Mouse (Mus musculus) R1 (cell line): ENCODE data around the gene Nags.

ENCODE experiments used
- DNase-seq: peaks from one replicate; pipeline ENCODE4 v3.0.0-alpha.2; 2018; ENCODE audit warnings: low read depth, low spot score

Gene Nags

DNA sequence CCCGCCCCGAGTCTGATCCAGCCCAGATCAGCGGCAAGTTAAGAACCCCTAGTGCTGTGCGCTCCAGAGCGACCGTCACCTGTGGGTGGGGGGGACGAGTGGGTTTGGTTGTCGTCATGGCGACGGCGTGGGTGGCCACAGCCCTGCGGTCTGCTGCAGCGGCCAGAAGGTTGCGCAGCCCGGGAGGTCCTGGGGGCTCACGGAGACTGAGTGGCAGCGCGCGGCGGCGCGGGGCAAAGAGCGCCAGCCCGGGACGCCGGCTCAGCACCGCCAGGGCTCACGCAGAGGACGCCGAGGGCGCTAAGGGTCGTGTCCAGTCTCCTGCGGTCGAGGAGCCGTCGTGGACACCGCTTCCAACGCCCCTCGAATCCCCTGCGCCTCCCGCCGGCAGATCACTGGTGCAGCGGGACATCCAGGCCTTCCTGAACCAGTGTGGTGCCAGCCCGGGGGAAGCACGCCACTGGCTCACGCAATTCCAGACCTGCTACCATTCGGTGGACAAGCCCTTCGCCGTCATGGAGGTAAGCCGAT lies at the start of gene Nags:
Gene Nags (plus strand): TSS at position 43 of the 531 bp plus-strand sequence.
- no peak for DNase-seq

DNA sequence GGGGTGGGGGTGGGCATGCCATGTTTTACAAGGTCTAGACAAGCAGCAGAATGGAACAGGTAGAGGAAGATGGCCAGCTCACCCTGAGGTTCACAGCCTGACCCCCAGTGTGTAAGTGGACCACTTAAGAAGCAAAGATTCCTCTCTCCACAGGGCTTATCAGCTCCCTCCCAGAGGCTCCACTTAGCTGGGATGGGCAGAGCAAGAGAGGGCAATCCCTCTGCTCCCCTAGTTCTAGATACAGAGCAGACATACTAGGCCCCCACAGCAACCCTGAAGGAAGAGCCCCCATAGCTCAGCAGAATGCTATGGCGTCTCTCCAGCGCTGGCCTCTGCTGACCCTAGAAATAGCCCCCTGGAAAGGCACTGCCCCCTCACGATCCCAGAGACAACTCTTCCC lies 49.6 kb upstream of the Nags start:
- DNase-seq: no peak

DNA sequence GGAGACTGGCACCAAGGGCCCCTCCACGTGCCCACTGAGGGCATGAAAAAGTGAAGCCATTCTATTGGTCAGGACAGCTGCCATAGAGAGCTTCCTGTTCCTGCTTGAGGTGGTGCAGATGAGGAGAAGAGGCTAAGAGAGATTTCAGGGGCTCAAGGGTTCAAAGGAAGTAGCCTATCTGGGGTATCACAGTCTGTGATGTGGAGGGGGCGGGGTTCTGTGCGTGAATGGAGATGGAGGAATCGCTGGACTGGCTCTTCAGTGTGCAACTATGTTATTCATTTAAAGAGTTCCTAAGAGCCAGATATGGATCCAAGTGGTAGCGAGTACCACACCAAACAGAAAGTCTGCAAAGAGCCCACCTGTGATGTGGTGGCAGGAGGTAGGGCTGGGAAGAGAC lies 48.9 kb upstream of the Nags start:
- no peak for DNase-seq

DNA sequence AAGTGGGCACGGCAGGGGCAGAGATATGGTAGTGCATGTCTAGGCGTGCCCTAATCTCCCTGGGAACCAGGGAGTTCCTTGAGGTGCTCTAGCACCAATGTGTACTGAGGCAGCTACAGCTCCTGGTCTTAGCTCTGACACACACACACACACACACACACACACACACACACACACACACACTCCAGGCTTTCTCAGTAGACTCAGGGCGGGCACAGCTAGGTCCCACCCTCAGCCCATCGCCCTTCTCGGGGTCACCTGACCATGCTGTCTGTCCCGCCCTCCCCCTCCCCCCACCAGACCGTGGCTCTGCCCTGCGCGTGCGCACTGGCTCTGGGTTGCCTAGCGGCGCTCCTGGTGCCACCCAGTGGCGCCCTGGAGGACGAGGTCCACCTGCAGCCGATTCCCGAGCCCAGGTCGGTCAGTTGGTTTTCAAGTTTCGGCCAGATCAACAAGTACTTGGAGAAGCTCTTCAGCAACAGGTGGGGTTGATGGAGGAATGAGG lies 48.4 kb upstream of the Nags start:
- DNase-seq: peak; percentile 90

DNA sequence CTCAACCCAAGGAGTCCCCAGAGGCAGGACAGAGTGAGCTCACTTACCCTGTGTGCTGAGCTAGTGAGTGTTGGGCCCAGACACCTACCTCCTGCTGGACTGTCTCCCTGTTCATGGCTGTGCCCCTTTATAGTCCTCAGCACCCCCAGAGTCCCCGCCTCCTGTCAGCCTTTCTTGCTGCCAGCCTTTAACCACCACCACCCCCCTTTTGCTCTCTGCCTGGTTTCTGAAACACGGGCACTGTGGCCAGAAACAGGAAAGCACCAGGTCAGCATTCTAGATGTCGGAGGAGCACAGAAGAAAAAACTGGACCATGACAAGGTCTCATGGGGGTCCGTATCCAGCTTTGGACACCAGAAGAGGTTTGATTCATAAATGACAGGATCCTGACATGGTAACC lies 44.1 kb upstream of the Nags start, which contains the start of gene Ppy:
Gene Ppy (minus strand): TSS at position 101 of the 400 bp plus-strand sequence.
- no peak for DNase-seq

DNA sequence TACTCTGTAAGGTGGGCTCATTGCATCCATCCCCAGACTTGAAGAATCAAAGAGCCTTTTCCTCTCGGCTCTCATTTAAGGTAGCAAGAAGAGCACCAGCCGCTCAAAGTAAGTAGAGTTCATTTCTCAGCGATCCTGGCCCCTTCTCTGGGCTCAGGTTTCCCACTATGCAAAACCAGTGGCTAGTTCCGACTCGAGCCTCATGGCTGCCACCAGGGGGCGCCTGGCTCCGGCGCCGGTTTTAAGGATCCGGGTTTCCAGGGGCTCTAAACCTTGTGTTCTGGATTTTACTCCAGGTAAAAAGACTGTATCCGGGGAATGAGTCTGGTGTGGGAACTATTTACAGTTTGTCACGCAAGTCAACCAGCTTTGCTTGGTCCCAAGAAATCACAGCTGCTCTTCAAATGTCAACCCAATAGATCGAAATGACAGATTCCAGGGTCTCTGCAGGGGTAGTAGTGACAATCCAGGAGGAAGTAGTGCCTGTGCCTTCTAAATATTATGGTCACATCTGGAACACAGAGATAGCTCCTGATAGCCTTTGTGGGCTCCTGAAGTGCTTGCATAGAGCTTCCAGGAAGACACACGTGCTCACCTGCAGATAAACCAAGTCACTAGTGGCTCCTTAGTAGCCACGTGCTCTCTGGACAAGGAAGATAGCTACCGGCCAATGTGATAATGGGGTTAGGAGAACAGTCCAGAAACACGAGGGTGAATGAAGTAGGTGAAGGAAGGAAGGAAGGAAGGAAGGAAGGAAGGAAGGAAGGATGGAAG lies 42.6 kb upstream of the Nags start:
- peak; percentile 75 for DNase-seq

DNA sequence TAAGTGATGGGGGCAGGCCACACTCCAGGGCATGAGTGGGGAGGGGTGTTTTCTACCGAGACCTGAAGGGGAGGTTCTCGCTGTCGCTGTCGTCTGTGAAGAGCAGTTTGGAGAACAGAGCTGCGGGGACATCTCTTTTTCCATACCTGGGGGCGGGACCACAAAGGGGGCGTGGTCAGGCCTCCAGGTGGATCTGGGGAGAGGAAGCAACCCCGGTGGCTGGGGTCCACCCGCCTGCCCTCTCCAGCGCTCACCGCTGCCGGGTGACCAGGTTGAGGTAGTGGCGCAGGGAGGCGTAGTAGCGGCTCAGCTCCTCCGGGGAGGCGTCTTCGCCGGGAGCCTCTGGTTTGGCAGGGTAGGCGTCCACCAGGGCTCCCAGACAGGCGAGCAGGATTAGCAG lies 38.4 kb upstream of the Nags start:
- DNase-seq: peak; percentile 55

DNA sequence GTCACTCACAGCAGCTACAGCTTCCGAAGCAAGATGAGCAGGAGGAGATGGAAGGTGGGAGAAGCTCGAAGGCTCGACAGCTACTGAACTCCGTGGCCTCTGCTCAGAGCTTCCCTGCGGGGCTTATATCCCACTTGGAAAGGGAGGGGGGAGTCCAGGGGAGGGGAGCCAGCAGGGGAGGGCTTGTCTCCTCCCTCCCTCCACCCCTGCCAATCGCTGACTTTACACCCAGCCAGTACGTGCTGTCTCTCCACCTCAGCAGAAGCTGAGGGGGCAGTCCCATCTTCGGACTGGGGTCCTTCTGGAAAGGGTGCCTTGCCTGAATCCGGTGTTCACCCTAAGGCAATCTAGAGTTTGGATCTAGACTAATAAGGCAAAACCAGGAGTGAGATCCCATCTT lies 37.6 kb upstream of the Nags start, which contains the start of gene Pyy:
Gene Pyy (minus strand): TSS at position 101 of the 400 bp plus-strand sequence.
- no peak for DNase-seq

DNA sequence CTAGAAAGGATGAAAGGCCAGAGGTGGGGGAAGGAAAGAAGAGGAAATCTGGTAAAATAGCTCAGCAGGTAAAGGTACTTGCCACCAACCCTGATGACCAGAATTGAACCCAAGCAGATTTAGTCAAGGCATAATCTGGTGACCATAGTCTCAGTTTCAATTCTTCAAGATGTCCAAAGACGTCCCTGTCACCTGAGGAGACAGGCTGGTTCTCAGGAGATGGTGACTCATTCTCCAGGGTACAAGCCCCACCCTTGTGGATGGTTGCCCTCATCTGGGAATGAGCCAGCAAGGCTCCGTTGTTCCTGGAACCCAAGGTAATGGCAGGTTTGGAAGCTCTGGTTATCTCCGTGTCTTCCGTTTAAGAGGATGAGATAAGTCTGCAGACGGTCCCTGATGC lies 33.7 kb upstream of the Nags start:
- DNase-seq: no peak

DNA sequence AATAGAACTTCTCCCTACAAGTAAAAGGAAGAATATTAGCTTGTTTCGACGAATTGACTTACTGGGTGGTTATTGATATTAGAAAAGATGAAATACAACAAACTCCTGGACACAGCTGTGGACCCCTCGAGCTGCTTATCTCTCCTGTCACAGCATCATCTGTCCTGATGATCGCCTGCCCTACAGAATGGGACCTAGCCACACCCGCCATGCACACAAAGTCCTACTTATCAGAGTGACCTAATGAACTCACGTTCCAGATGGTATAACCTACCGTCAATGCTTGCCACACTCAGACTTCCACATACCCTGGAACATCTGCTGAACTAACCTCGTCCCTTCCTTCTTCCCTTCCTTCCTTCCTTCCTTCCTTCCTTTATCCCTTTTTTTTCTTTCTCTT lies 29.1 kb upstream of the Nags start:
- no peak for DNase-seq

DNA sequence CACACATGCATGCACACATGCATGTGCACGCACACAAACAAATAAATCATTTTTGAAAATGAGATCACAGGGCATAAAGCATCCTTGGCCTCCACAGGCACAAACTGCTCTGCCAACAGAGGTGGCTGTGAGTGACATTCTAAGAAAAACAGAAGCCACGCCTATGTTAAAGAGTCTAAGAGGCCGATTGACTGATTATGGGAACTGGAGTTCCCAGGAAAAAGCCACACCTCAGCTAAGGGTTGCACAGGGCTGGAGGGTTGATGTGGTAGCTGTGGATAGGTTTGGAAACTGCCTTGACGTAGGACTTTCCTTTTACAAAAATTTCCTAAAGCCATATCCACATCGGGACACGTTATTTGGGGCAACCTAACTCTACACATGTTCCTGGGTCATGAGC lies 27.9 kb upstream of the Nags start:
- no peak for DNase-seq

DNA sequence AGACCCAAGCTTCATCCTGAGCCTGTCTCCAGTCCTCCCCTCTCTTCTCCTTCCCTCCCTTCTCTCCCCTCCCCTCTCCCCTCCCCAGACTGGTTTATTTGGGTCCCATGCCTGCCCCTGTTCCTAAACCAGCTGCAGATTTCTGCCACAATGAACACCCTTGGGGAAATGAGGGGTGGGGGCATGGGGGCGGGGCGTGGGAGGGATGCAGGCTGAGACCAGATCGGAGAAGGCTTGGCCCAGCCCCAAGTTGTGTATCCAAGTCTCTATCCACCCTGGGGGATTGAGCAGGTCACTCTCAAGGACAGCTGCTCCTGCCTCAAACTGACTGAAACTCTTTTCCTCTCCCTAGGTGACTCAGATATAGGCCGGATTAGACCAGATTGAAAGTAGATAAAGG lies 10.8 kb upstream of the Nags start:
- peak; percentile 28 for DNase-seq

DNA sequence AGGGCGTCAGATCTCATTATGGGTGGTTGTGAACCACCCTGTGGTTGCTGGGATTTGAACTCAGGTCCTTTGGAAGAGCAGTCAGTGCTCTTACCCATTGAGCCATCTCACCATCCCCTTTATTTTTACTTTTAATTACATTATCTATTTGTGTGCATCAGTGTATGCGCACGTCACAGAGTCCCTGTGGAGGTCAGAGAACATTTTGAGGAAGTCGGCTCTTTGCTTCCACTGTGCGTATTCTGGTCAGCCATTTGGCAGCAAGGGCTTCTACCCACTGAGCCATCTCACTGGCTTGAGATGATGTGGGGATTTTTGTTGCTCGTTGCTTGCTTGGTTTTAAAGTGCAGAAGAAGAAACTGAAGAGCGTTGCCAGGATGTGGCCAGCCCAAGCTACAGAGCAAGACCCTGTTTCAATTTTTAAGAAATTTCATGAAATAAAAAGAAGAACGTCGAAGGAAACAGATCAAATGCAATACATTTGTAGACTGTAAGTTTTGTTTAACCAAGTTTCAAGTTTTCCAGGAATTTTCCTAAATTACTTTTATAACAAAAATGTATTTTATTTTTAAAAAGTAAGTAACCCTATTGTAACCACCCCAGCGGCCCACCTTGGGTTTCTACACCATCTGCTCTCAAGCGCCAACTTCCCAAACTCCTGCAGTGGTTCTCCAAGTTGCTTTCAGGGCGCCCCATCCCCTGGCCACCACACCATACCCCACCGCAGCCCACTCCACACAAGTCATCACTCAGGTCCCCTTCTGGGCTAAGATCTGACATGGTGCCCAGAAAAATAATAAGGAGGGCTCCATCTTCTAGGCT lies 7.5 kb upstream of the Nags start:
- no peak for DNase-seq

DNA sequence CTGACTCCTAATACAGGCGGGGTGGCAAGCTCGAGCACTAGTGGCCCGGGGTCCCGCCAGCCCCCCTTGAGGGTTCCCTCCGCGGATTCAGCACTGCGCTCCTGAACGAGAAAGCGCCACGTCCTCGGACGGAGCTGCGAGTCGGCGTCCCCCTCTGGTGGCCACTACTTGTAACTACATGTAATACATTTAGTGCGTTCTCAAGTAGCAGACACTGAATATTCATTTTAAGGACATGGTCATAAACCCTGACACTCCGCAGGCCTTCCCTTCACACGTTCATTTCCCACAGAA lies 6.9 kb upstream of the Nags start:
- peak; percentile 80 for DNase-seq

DNA sequence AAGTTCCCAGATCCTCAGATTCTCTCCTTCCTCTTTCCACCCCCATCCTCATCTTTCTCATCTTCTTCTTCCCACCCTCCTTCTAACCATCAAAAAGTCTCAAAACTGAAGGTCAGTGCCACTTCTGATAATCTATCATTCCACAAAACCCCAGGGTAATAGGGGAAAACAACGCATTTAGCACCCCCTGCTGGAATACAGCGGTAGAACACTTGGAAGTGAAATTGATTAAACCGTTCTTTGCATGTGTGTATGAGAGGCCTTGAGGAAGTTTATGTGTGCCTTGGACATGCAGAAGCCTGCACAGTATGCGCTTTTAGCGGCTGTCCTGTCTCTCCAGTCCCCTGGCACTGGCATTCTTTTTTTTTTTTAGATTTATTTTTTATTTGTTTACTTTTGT lies 4.8 kb upstream of the Nags start:
- DNase-seq: peak; percentile 79

DNA sequence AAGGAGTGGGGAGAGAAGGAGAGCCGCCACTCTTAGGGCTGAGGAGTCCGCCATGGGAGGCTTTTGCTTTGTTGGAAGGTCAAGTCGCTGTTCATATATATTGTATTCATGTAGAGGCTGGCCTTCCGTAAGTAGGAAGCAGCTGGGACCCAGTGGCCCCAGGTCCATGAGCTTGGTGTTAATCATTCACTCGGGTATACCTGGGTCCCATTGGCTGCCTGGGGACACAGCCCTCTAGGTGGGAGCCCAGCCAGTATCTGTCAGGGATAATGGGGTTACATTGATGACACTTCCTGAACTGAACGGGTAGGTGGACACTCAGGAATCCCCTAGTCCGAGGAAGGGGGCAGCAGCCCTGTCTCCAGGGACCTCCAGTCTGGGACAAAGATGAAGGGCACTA lies 3.0 kb upstream of the Nags start:
- DNase-seq: no peak

DNA sequence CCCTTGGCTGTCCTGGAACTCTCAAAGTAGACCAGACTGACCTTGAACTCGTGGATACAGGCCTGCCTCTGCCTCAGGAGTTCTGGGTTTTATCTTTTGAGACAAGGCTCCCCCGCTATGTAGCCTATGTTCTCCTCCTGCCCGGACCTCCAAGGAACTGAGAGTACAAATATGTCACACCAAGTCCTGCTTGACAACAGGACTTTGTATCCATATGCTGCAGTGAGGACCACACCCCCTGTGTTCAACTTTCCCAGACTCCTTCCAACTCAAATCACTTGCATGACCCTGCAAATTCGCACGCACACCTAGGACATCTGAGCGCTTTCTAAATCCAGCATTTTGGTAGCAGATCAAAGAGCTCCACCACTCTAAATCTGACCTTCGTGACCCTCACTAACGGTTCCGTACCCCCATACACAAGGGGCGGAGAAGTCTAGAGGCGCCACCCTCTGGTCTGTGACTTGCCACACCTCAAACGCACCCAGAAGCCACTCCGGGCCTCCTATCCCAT lies 299 bp upstream of the Nags start:
- peak; percentile 62 for DNase-seq

DNA sequence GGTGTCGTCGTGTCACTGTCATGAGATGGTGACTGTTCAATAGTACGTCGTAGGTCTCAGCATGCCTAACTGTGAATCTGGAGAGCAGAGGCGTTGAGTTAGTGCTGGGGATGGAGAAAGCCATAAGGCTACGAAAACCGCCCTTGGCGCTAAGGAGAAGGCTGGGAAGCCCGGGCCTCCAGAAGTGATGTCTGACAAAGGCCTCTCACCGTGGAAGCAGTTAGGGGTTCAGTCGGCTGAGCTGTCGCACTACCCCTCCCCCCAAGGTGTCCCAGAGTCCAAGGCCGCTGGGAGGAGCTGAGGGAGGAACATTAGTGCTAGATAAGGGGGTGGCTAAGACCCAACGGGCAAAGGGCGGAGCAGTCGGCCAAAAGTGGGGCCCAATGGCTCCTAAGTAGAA lies 692 bp downstream of the Nags start:
- DNase-seq: peak; percentile 39

DNA sequence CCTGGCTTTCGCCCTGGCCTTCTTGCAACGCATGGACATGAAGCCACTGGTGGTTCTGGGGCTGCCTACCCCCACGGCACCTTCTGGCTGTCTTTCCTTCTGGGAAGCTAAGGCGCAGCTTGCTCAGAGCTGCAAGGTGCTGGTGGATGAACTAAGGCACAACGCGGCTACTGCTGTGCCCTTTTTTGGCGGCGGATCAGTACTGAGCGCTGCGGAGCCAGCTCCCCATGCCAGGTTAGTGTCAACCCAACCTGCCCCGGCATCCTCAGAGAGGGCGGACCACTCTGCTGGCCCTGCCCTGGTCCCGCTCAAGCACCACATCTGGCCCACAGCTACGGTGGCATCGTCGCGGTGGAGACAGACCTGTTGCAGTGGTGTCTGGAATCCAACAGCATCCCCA lies 1.2 kb downstream of the Nags start:
- DNase-seq: no peak

DNA sequence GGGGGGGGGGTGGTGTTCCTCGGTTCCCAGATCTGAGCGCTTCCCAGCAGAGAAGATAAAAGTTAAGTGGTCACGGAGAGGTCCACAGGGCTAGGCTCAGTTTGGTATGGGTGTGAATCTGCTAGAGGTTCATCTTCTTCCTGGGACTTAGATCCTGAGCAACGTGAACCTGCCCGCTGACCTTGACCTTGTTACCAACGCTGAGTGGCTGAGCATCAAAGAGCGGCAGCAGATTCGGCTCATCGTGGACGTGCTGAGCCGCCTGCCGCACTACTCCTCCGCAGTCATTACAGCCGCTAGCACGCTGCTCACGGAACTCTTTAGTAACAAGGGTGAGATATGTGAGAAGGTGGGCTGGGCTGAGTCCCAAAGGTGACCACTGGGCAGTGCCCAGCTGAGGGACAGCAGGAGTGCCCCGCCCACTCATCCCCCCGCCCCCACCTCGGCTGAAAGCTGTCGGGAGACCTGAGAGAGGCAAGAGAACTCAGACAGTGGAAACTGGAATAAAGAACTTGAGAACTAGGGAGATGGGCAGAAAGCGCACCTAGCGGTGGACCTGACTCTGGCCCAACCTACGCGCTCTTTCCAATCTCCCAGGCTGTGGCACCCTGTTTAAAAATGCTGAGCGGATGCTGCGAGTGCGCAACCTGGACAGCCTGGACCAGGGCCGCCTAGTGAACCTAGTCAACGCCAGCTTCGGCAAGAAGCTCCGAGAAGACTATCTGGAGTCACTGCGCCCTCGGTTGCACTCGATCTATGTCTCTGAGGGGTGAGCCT lies 2.1 kb downstream of the Nags start:
- peak; percentile 44 for DNase-seq

DNA sequence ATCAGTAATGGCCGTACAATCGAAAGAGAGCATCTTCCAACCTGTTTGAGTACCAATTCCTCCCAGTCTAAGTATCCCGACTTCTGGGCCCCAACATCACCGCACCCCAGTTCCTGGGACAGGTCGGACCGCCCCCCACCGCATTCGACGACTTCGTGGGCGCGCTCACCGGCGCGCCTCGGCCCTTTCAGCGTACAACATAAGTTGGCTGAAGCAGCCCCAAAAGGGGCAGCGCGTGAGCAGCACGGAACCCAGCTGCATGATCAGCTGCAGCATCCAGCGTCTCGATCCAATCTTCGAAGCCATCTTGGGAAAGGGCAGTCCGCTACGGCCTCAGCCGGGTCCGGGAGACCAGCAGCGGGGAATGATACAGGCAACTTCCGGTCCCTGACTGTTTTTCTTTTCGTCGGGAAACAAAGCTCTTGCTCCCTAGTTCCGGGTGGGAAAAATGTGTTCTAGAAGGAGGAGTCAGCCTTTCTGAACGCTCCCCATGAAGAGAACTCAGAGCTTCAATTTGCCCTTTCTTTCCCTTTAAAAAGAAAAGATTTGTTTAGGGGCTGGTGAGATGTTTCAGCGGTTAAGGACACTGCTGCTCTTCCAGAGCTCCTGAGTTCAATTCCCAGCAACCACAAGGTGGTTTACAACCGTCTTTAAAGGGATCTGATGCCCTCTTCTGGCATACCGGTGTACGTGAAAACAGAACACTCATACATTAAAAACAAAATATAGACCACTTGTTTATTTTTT lies 10.9 kb downstream of the Nags start, which contains the start of gene Tmem101:
Gene Tmem101 (minus strand): TSS at position 366 of the 747 bp plus-strand sequence.
- DNase-seq: peak; percentile 95
